Mouse (Mus musculus): ENCODE data around the gene Ankrd13b.

Ankrd13b gene

DNA sequence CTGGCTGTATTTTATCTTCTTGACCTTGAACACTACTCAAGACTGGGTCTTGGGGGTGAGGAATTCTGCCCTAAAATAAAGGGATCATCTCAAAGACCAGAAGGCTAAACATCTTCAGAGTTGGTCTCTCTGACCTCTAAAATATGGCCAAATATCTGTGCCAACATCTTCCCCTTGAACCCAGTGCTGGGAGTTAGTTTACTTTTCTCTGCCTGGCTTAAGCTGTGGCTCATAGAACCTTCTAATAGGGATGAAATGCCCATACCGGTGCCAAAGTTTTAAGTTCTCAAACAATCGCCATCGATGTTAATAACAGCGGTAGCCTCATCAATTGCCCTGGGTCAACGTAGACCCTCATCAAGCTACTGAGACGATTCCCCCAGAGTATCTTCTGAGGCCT lies 27.6 kb downstream of the Ankrd13b start:
- no peak for DNase-seq

- DNase-seq, result peak in 1 of 2 experiments; percentile 26
Observed at GRCm38 (mm10) chr11:77456866-77457265, 32.6 kb downstream of the Ankrd13b start.

DNA sequence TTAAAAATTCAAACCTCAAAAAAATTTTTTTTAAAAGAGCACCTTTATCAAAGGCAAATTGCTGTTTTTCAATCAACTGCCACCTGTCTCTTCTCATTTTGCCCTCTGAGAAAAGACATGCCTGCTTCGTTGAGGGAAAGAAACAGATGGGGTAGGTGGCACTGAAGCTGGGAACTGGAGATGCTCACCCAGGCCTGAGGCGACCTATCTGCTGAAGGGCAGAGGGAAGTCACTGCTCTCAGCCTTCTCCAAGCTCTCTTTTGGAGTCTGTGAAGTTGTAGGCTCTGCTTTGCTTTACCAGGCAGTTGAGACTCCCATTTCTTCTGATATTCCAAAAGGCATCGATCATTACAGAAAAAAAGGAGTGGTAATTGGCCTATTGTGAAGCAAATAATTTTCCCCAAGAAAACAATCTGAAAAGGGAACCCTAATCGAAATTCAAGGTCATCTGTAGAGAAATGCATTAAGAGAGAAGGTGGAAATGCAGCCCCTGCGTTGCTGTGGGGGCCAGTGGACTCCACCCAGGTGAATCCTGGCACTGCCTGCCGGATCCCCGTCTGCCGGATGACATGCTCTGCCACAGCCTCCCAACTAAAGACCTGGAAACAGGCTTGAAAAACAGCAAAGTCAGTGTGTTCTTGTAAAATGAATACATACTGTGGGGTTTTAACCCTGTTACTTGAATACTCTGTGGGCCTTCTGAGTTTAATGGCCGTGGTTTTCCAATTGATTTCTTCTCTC lies 33.5 kb downstream of the Ankrd13b start:
- DNase-seq, result no peak

DNA sequence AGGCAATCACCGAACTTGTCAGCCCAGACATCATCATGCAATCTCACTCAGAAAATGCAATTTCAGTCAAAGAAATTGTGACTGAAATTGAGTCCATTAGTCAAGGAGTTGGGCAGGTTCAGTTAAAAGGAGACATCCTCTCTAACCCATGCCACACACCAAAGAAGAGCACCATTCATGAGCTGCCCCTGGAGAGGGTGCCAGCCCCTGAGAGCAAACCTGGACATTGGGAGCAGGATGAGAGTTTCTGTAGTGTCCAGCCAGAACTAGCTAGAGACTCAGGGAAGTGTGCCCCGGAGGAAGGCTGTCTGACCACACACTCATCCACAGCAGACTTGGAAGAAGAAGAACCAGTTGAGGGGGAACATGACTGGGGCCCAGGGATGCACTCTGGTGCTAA lies 36.1 kb downstream of the Ankrd13b start:
- DNase-seq, result no peak

DNA sequence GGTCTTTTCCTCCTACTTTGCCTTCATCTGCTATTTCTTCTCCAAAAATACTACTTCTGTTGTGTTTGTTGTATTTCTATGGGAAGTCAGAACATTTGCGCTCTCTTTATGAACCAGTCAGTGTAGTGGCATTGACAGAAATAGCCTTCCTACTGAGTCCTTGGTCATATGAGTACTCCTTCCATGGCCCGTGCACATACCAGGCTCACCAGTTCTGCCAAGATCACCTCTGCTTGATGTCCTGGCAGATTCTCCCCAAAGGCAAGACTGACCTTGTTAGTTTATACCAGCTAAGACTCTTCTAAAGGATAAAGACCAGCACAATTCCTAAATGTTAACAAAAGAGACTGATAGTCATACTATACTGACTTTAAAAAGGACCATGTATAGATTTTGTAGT lies 37.8 kb downstream of the Ankrd13b start:
- no peak for DNase-seq

DNA sequence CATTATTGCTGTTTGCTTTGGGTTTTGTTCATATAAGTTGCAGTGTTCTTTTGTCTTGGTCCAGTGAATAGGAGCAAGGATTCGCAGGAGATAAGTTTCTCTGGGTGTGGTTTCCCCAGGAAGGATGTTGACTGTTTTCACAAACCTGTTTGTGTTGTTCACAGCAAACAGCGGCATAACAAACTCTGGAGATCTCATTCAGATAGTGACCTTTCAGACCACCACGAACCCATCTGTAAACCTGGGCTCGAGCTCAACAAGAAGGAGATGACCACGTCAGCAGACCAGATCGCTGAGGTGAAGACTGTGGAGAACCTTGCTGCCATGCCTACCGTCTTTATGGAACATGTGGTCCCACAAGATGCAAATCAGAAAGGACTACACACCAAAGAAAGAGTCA lies 40.3 kb downstream of the Ankrd13b start:
- no peak for DNase-seq

- DNase-seq, result peak; percentile 63 to 75
Observed at GRCm38 (mm10) chr11:77446628-77447041, 42.8 kb downstream of the Ankrd13b start.

DNA sequence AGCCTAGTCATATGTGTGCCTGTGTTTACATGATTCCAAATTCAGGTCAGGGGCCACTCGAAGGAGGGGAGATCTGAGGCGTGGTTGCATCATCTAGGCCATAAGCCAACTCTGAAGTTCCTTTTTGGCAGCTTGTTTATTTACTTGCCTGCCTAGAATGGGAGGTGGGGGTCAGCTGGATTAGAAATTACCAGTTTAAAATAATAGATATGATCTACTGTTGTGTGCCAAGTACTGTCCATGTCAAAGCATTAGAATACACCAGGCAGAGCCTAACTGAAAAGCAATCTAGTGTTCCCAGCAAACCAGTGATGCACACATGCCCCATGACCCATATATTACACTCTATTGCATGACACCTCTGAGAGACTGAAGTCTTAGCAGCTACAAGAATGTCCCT lies 44.5 kb downstream of the Ankrd13b start:
- peak in 1 of 2 experiments; percentile 52 for DNase-seq

DNA sequence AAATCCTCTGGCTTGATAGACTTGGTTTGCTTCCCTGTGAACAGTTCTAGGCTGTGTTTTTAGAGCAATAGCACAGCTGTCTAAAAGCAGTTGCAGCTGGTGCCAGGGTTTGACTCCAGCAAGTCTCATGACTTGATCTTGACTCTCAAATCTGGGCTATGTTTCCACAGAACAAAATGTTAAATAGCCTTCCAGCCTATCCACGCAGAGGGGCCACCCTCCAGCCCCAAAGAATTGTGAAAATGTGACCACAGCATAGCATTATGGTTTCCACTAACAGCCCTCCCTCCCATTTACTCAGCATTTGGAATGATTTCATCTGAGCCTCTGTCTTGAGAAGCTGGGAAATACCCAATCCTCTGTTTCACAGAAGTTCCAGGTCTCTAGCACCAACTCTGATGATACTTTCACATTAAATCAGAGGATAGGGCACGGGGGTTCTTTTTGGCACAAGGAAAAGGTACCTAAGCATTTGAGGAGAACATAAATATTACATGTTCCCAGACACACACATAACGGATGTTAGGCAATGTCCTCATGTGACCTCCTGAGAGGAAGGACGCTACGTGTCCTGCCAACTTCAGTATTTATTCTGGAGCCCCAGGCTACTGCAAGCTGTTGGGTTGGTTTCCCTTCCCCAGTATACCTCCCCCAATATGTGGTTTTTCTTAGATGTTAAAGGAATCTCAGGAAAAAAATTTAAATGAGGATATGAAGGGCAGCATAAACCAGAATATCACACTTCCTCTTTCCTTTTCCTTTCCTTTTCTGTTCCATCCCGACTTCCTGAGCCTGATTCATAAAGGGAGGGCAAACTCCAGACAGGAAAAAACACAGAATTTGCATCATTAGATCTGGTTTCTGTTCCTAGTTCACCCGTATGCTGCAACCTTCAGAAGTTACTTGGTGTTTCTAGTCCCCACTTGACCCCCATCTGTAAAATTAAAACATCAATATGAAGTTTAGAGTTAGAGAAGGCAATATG lies 47.0 kb downstream of the Ankrd13b start:
- DNase-seq, result peak; percentile 37 to 55

DNA sequence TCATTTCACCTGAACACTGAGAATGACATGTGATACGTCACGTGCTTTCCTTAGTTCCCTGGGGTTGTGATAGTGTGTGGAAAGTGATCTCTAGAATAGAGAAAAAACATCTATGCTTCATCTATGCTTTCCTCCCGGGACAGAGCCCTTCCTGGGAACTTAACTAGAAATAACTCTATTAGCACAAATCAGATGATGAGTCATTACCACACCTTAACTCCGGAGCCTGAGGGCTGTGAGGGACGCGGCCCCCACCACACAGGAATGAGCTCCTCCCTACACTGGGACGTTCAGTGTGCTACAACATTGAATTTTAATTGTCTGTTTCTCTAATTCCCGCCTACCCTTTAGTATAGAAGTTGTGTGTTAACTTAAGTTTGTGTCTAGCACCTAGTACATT lies 48.5 kb downstream of the Ankrd13b start:
- no peak for DNase-seq

GRCm38 (mm10) chr11:77440081-77440480 lies 49.4 kb downstream of the Ankrd13b start:
- DNase-seq, result no peak

GRCm38 (mm10) chr11:77437026-77437425 lies 52.5 kb downstream of the Ankrd13b start:
- DNase-seq, result no peak

DNA sequence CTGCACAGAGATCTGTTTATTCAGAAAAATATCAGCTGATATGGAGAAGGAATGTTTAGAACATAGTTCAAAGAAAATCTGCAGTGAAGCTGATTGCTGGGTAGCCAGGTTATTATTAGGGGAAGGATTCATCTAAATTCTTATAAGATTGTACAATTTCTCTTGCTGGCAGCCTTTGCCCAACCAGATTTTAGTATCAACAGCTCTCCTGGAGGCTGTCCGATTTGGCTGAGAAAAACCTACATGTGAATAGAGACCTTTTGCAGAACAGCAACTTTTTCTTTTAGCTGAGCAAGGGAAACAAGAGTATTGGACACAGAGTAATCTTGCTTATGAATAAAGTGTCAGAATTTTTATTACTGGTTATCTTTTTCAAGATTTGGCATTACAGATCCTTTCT lies 61.0 kb downstream of the Ankrd13b start:
- DNase-seq, result no peak

DNA sequence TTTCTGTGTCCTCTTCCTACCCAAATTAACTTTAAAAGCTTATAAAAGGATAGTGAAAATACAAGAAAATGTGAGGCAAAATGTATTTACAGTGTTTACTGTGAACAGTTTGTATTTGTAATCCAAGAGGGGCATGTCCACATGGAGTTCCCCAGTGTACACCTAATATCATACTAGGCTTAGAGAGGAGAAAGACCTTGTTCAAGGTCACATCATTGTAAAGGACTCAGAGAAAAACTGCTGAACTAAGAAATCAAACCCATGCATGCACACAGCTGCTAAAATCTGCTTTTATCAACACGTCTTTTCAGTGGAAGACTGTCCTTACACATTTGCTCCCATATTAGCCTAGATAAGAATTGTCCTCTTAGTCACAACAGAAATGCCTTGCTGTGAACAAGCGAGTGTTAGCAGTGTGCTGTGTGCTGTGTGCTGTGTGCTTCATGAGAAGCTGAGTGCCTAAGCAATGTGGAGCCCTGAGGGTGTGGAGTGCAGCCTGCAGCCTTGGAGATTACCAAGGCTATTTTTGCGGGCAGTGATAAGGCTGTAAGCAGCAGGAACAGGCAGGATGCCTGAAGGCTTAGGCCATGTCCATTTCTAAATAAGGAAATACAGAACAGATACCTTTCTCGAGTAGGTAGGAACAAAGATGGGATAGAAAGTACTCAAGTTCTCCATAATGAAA lies 66.2 kb downstream of the Ankrd13b start:
- no peak for DNase-seq

All from kidney, adult 8-10 months (tissue).